Mouse (Mus musculus) embryonic facial prominence, embryonic 14.5 days (tissue): ENCODE results near the gene Prdm10. TPM values are rescaled to one million over a fixed set of nuclear protein-coding genes. Genes with fewer than 3 reads are reported as not detected.

Experiments used
- ATAC-seq: fragments of 200-750 bp; cut with Nextera tagmentation; 2 replicates; pipeline ENCODE4 v1.8.0; 2017; ENCODE audit warnings: low read depth, moderate number of reproducible peaks, moderate TSS enrichment
- DNase-seq: peaks from one replicate; pipeline ENCODE4 v3.0.0-alpha.2; 2015; ENCODE audit warnings: low spot score
- H3K27ac ChIP-seq: fragments of 300-500 bp; sonication (generic); replicated peaks from 2 replicates; pipeline ENCODE4 v1.5.1; 2014; ENCODE audit warnings: low read depth, mild to moderate bottlenecking, low read length, moderate library complexity
- H3K27me3 ChIP-seq: fragments of 300-500 bp; sonication (generic); replicated peaks from 2 replicates; pipeline ENCODE4 v1.6.1; 2014; ENCODE audit warnings: low read length; ENCODE audit not compliant: control insufficient read depth, insufficient read depth
- H3K36me3 ChIP-seq: fragments of 300-500 bp; sonication (generic); 2 replicates; pipeline ENCODE4 v1.6.1; 2014; ENCODE audit warnings: low read length, mixed read lengths; ENCODE audit not compliant: control insufficient read depth, insufficient read depth
- H3K4me1 ChIP-seq: fragments of 300-500 bp; sonication (generic); 2 replicates; pipeline ENCODE4 v1.6.1; 2014; ENCODE audit warnings: antibody characterized with exemption, low read length; ENCODE audit not compliant: control insufficient read depth, insufficient read depth
- H3K4me2 ChIP-seq: fragments of 300-500 bp; sonication (generic); 2 replicates; pipeline ENCODE4 v1.6.1; 2014; ENCODE audit warnings: low read depth, mild to moderate bottlenecking, low read length, moderate library complexity, mixed read lengths
- H3K4me3 ChIP-seq: fragments of 300-500 bp; sonication (generic); 2 replicates; pipeline ENCODE4 v1.5.1; 2014; ENCODE audit warnings: low read depth, mild to moderate bottlenecking, low read length
- H3K9ac ChIP-seq: fragments of 300-500 bp; sonication (generic); 2 replicates; pipeline ENCODE4 v1.6.1; 2014; ENCODE audit warnings: low read depth, mild to moderate bottlenecking, low read length, moderate library complexity, mixed read lengths
- H3K9me3 ChIP-seq: fragments of 300-500 bp; sonication (generic); 2 replicates; pipeline ENCODE4 v1.6.1; 2016; ENCODE audit warnings: low read length; ENCODE audit not compliant: control insufficient read depth
- WGBS: fragments of 180-500 bp; shearing (Covaris S2); extraction: QIAGEN DNeasy Blood & Tissue Kit; methylation state at CpG from one replicate; pipeline ENCODE4 v1.1.7; 2014; 5-methylcytosine and 5-hydroxymethylcytosine counted together
- polyA plus RNA-seq: library from polyadenylated mRNA; unstranded; fragments of >200 nt; fragmentation: Nextera tagmentation; extraction: Ambion mirVana; gene quantifications from 2 replicates; pipeline ENCODE4 v1.2.1, GENCODE M21; 2014

The Prdm10 gene
- polyA plus RNA-seq, 1 experiment from 2014 or later: 5.4 TPM

- H3K27ac ChIP-seq: no peak overlapping the region
- no peak overlapping the region for H3K9ac ChIP-seq
- no peak overlapping the region for H3K4me2 ChIP-seq
- no peaks in the 10 kb centered on the region for H3K4me1 ChIP-seq
- WGBS: 79% methylated on average over 15 of the region's 15 CpGs
- no peak for DNase-seq
- no peaks in the 10 kb centered on the region for H3K27me3 ChIP-seq
- no peak for ATAC-seq
- H3K36me3 ChIP-seq: peaks cover 9% of the 10 kb centered on the region; the same call in 1 of the 2 replicates
- H3K9me3 ChIP-seq: no peaks in the 10 kb centered on the region
- no peak overlapping the region for H3K4me3 ChIP-seq
Measured at GRCm38 (mm10) chr9:31346575-31347080, 66.3 kb downstream of the Prdm10 start.

- H3K36me3 ChIP-seq: peaks cover 18% of the 10 kb centered on the region; the same call in 1 of the 2 replicates
- no peaks in the 10 kb centered on the region for H3K4me1 ChIP-seq
- no peaks in the 10 kb centered on the region for H3K27me3 ChIP-seq
- H3K4me3 ChIP-seq: no peak overlapping the region
- no peak overlapping the region for H3K27ac ChIP-seq
- 0 out of 2 replicates have a peak overlapping the region, but pooled peaks have one; percentile 8 for H3K9ac ChIP-seq
- WGBS: 83% methylated on average over 4 of the region's 4 CpGs
- ATAC-seq (no peak), DNase-seq (no peak)
- H3K4me2 ChIP-seq: no peak overlapping the region
- no peaks in the 10 kb centered on the region for H3K9me3 ChIP-seq
Measured at GRCm38 (mm10) chr9:31348458-31348857, 68.1 kb downstream of the Prdm10 start.

- DNase-seq (peak; percentile 75), ATAC-seq (no peak)
- Histone ChIP-seq H3K9me3 (no peaks in the 10 kb centered on the region), H3K27ac (no peak overlapping the region), H3K4me3 (no peak overlapping the region), H3K36me3 (peaks cover 20% of the 10 kb centered on the region; the same call in 1 of the 2 replicates), H3K4me2 (no peak overlapping the region), H3K9ac (no peak overlapping the region), H3K27me3 (no peaks in the 10 kb centered on the region), H3K4me1 (no peaks in the 10 kb centered on the region)
- WGBS: 68% methylated on average over 11 of the region's 11 CpGs
Measured at GRCm38 (mm10) chr9:31348915-31349314, 68.6 kb downstream of the Prdm10 start.

- H3K9ac ChIP-seq: no peak overlapping the region
- DNase-seq (no peak), ATAC-seq (no peak)
- no peak overlapping the region for H3K4me3 ChIP-seq
- no peak overlapping the region for H3K4me2 ChIP-seq
- H3K27me3 ChIP-seq: no peaks in the 10 kb centered on the region
- H3K9me3 ChIP-seq: no peaks in the 10 kb centered on the region
- H3K36me3 ChIP-seq: peaks cover 38% of the 10 kb centered on the region; the same call in 1 of the 2 replicates
- H3K4me1 ChIP-seq: no peaks in the 10 kb centered on the region
- 77% methylated on average over 2 of the region's 2 CpGs for WGBS
- H3K27ac ChIP-seq: no peak overlapping the region
Measured at GRCm38 (mm10) chr9:31352716-31353115, 72.4 kb downstream of the Prdm10 start.

GRCm38 (mm10) chr9:31353518-31353917 is 73.2 kb downstream of the Prdm10 start:
- peaks cover 42% of the 10 kb centered on the region; the same call in 1 of the 2 replicates for H3K36me3 ChIP-seq
- H3K4me1 ChIP-seq: no peaks in the 10 kb centered on the region
- H3K27ac ChIP-seq: no peak overlapping the region
- no peaks in the 10 kb centered on the region for H3K27me3 ChIP-seq
- ATAC-seq (no peak), DNase-seq (no peak)
- H3K4me3 ChIP-seq: no peak overlapping the region
- H3K9ac ChIP-seq: no peak overlapping the region
- no peaks in the 10 kb centered on the region for H3K9me3 ChIP-seq
- H3K4me2 ChIP-seq: no peak overlapping the region
- WGBS: 89% methylated on average over 10 of the region's 10 CpGs

GRCm38 (mm10) chr9:31354051-31354450 is 73.7 kb downstream of the Prdm10 start:
- Histone ChIP-seq H3K9ac (no peak overlapping the region), H3K27ac (no peak overlapping the region), H3K4me2 (no peak overlapping the region), H3K27me3 (no peaks in the 10 kb centered on the region), H3K4me1 (no peaks in the 10 kb centered on the region), H3K9me3 (no peaks in the 10 kb centered on the region), H3K36me3 (peaks cover 46% of the 10 kb centered on the region), H3K4me3 (no peak overlapping the region)
- no peak for DNase-seq
- ATAC-seq: no peak
- WGBS: 82% methylated on average over 7 of the region's 7 CpGs

GRCm38 (mm10) chr9:31363698-31364609 is 83.6 kb downstream of the Prdm10 start:
- no peak for ATAC-seq
- no peaks in the 10 kb centered on the region for H3K4me1 ChIP-seq
- no peak overlapping the region for H3K27ac ChIP-seq
- H3K9ac ChIP-seq: no peak overlapping the region
- H3K4me3 ChIP-seq: no peak overlapping the region
- H3K36me3 ChIP-seq: peaks cover 31% of the 10 kb centered on the region
- no peak overlapping the region for H3K4me2 ChIP-seq
- peak; percentile 10 for DNase-seq
- H3K9me3 ChIP-seq: no peaks in the 10 kb centered on the region
- H3K27me3 ChIP-seq: no peaks in the 10 kb centered on the region
- whole genome bisulfite sequencing: 92% methylated on average over 9 of the region's 9 CpGs

- H3K9ac ChIP-seq: 0 out of 2 replicates have a peak overlapping the region, but pooled peaks have one; percentile 19
- H3K27me3 ChIP-seq: no peaks in the 10 kb centered on the region
- no peak for ATAC-seq
- no peaks in the 10 kb centered on the region for H3K9me3 ChIP-seq
- no peak overlapping the region for H3K4me2 ChIP-seq
- H3K27ac ChIP-seq: no peak overlapping the region
- H3K4me3 ChIP-seq: no peak overlapping the region
- no peak for DNase-seq
- no peaks in the 10 kb centered on the region for H3K4me1 ChIP-seq
- H3K36me3 ChIP-seq: peaks cover 24% of the 10 kb centered on the region
- WGBS: 77% methylated on average over 8 of the region's 8 CpGs
Measured at GRCm38 (mm10) chr9:31365086-31365485, 84.7 kb downstream of the Prdm10 start.
